Mouse (Mus musculus): ENCODE measurements around the gene Sos1.

The Sos1 gene

GRCm38 (mm10) chr17:80426901-80427300 is 53.4 kb downstream of the Sos1 start:
- in situ Hi-C loops (cut with MboI, MseI): no loop called here

GRCm38 (mm10) chr17:80426171-80426570 is 54.1 kb downstream of the Sos1 start:
- in situ Hi-C loops (cut with MboI, MseI): no loop called here

GRCm38 (mm10) chr17:80420998-80421397 is 59.3 kb downstream of the Sos1 start:
- in situ Hi-C loops (cut with MboI, MseI): no loop called here

- in situ Hi-C loops (cut with MboI, MseI): no loop called here
Observed at GRCm38 (mm10) chr17:80418572-80419210, 61.6 kb downstream of the Sos1 start.

GRCm38 (mm10) chr17:80411182-80411581 is 69.1 kb downstream of the Sos1 start:
- in situ Hi-C loops (cut with MboI, MseI): no loop called here

GRCm38 (mm10) chr17:80398243-80398642 is 82.0 kb downstream of the Sos1 start:
- in situ Hi-C loops (cut with MboI, MseI): no loop called here

GRCm38 (mm10) chr17:80391423-80392403 is 88.5 kb downstream of the Sos1 start:
- in situ Hi-C loops (cut with MboI, MseI): no loop called here

- in situ Hi-C loops (cut with MboI, MseI): no loop called here
Observed at GRCm38 (mm10) chr17:80390024-80390423, 90.2 kb downstream of the Sos1 start.

- in situ Hi-C loops (cut with MboI, MseI): no loop called here
Observed at GRCm38 (mm10) chr17:80385671-80386070, 94.6 kb downstream of the Sos1 start.

- in situ Hi-C loops (cut with MboI, MseI): loop anchor here in 1 of 2 experiments (10.0 kb wide), 1 partner anchor 186 kb away; no protein-coding TSS in a partner anchor
Observed at GRCm38 (mm10) chr17:80378386-80378785, 101.9 kb downstream of the Sos1 start.

GRCm38 (mm10) chr17:80373726-80374096 is 106.5 kb downstream of the Sos1 start:
- in situ Hi-C loops (cut with MboI, MseI): loop anchor here (5.0 to 10.0 kb wide), 2 partner anchors 86 to 191 kb away; no protein-coding TSS in a partner anchor

- in situ Hi-C loops (cut with MboI, MseI): loop anchor here (5.0 to 10.0 kb wide), 2 partner anchors 86 to 192 kb away; no protein-coding TSS in a partner anchor
Observed at GRCm38 (mm10) chr17:80372989-80373725, 107.1 kb downstream of the Sos1 start, which contains the start of gene Gm10190. Gene Gm10190 (minus strand): TSS chr17:80373541.

GRCm38 (mm10) chr17:80368606-80369005 is 111.6 kb downstream of the Sos1 start:
- in situ Hi-C loops (cut with MboI, MseI): no loop called here

GRCm38 (mm10) chr17:80367276-80367675 is 113.0 kb downstream of the Sos1 start:
- in situ Hi-C loops (cut with MboI, MseI): no loop called here

- in situ Hi-C loops (cut with MboI, MseI): no loop called here
Observed at GRCm38 (mm10) chr17:80360245-80360644, 120.0 kb downstream of the Sos1 start.

- in situ Hi-C loops (cut with MboI, MseI): no loop called here
Observed at GRCm38 (mm10) chr17:80347234-80347633, 133.0 kb downstream of the Sos1 start.

- in situ Hi-C loops (cut with MboI, MseI): no loop called here
Observed at GRCm38 (mm10) chr17:80346591-80347125, 133.6 kb downstream of the Sos1 start.

GRCm38 (mm10) chr17:80345277-80345676 is 135.0 kb downstream of the Sos1 start:
- in situ Hi-C loops (cut with MboI, MseI): no loop called here

Data from T-helper 17 cell (primary cell).